Mouse (Mus musculus): ENCODE measurements around the gene Cib4. TPM values are rescaled to one million over a fixed set of nuclear protein-coding genes. Genes with fewer than 3 reads are reported as not detected.
A peak's percentile ranks its signal among the peaks of the same experiment; 100 is the strongest.

Gene Cib4
- polyA plus RNA-seq, 1 experiment from 2014 or later: 0.29 TPM

- no peaks in the 10 kb centered on the region for H3K9me3 ChIP-seq (replicated peaks)
- no peaks in the 10 kb centered on the region for H3K4me1 ChIP-seq
- no peak for ATAC-seq (ENCODE audit: insufficient number of reproducible peaks, low FRiP score, low TSS enrichment, low read depth)
- no peaks in the 10 kb centered on the region for H3K36me3 ChIP-seq
- 38% methylated on average over 10 of the region's 10 CpGs for WGBS
- no peak overlapping the region for H3K27ac ChIP-seq (replicated peaks)
- no peak overlapping the region for H3K4me3 ChIP-seq (replicated peaks)
- no peak overlapping the region for H3K4me2 ChIP-seq (replicated peaks)
- H3K9ac ChIP-seq: no peak overlapping the region
- no peaks in the 10 kb centered on the region for H3K27me3 ChIP-seq
These were observed 69.1 kb downstream of the Cib4 start for GRCm38 (mm10) chr5:30476534-30476933.

- no peaks in the 10 kb centered on the region for H3K27me3 ChIP-seq
- 70% methylated on average over 5 of the region's 5 CpGs for WGBS
- H3K9ac ChIP-seq: no peak overlapping the region
- no peak overlapping the region for H3K27ac ChIP-seq (replicated peaks)
- peaks cover 5% of the 10 kb centered on the region; the same call in 1 of the 2 replicates for H3K4me1 ChIP-seq
- no peaks in the 10 kb centered on the region for H3K36me3 ChIP-seq
- ATAC-seq (ENCODE audit: insufficient number of reproducible peaks, low FRiP score, low TSS enrichment, low read depth): no peak
- no peak overlapping the region for H3K4me2 ChIP-seq (replicated peaks)
- H3K4me3 ChIP-seq (replicated peaks): no peak overlapping the region
- H3K9me3 ChIP-seq (replicated peaks): no peaks in the 10 kb centered on the region
These were observed 73.5 kb downstream of the Cib4 start for GRCm38 (mm10) chr5:30472148-30472547.

GRCm38 (mm10) chr5:30470454-30470853, 75.2 kb downstream of the Cib4 start:
- peaks cover 14% of the 10 kb centered on the region for H3K4me1 ChIP-seq
- WGBS: 44% methylated on average over 6 of the region's 6 CpGs
- no peak for ATAC-seq (ENCODE audit: insufficient number of reproducible peaks, low FRiP score, low TSS enrichment, low read depth)
- H3K4me2 ChIP-seq (replicated peaks): no peak overlapping the region
- no peak overlapping the region for H3K27ac ChIP-seq (replicated peaks)
- no peak overlapping the region for H3K9ac ChIP-seq
- H3K27me3 ChIP-seq: peaks cover 9% of the 10 kb centered on the region; the same call in 1 of the 2 replicates
- H3K36me3 ChIP-seq: no peaks in the 10 kb centered on the region
- H3K9me3 ChIP-seq (replicated peaks): no peaks in the 10 kb centered on the region
- no peak overlapping the region for H3K4me3 ChIP-seq (replicated peaks)

DNA sequence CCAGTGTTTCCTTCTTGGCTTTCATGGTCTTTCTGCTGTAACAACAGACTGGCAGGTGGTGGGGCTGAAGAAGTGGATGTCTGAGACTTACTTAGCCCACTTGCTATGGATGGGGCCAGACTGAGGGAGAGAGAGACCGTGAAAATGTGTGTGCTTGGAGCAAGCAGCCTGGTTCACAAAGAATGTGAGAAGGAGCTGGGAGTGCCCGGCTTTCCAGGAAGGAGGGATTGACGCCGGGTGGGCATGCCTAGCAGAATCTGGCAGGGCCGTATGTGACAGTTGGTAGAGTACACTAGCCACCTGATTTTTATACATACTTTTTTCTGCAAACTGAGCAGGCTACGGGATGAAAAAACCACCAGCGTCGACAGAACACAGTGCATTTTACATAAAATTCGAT, 79.3 kb downstream of the Cib4 start:
- Histone ChIP-seq H3K9me3 (replicated peaks) (no peaks in the 10 kb centered on the region), H3K36me3 (no peaks in the 10 kb centered on the region), H3K4me3 (replicated peaks) (peak overlapping the region; percentile 22), H3K27me3 (peaks cover 22% of the 10 kb centered on the region), H3K4me2 (replicated peaks) (peak overlapping the region; percentile 44), H3K4me1 (peaks cover 22% of the 10 kb centered on the region), H3K27ac (replicated peaks) (no peak overlapping the region), H3K9ac (no peak overlapping the region)
- ATAC-seq (ENCODE audit: insufficient number of reproducible peaks, low FRiP score, low TSS enrichment, low read depth): no peak
- WGBS: 18% methylated on average over 9 of the region's 9 CpGs

DNA sequence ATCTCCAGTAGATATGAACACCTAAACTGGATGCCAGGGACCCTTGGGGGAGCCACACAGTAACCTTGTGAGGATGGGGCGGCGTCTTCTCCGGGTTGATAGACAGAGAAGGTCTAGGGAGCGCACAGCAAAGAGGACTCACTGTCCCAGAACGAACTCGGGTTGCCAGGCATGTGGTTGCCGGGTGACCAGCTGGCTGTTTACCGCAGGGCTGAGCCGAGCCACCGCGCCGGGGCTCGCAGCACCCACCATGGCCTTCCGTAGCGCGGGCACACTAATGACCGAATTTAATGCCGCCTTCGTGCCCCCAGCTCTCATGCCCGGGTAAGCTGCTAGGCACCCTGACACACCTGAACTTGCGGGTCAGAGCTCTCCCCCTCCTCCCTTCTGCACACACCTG, 79.8 kb downstream of the Cib4 start, which contains the start of gene 1700001C02Rik:
Gene 1700001C02Rik (plus strand): TSS at position 187 of the 400 bp plus-strand sequence.
- Histone ChIP-seq H3K4me3 (replicated peaks) (peak within 1 kb of the TSS; percentile 22), H3K27ac (replicated peaks) (no peak within 1 kb of the TSS), H3K4me2 (replicated peaks) (peak within 1 kb of the TSS; percentile 44), H3K4me1 (peaks cover 23% of the 10 kb centered on the region), H3K9ac (no peak within 1 kb of the TSS), H3K36me3 (no peaks in the 10 kb centered on the region), H3K27me3 (peaks cover 22% of the 10 kb centered on the region), H3K9me3 (replicated peaks) (no peaks in the 10 kb centered on the region)
- 21% methylated on average over 21 of the region's 21 CpGs for WGBS
- ATAC-seq (ENCODE audit: insufficient number of reproducible peaks, low FRiP score, low TSS enrichment, low read depth): no peak

GRCm38 (mm10) chr5:30461821-30462220, 83.8 kb downstream of the Cib4 start, which contains the start of gene Otof:
Gene Otof, minus strand, starts transcription at chr5:30461932.
- Histone ChIP-seq H3K9ac (no peak within 1 kb of the TSS), H3K36me3 (no peaks in the 10 kb centered on the region), H3K9me3 (replicated peaks) (no peaks in the 10 kb centered on the region), H3K27me3 (peaks cover 21% of the 10 kb centered on the region), H3K4me1 (peaks cover 21% of the 10 kb centered on the region), H3K27ac (replicated peaks) (no peak within 1 kb of the TSS), H3K4me3 (replicated peaks) (no peak within 1 kb of the TSS), H3K4me2 (replicated peaks) (no peak within 1 kb of the TSS)
- WGBS: 6% methylated on average over 12 of the region's 12 CpGs
- peak; percentile 79 for ATAC-seq (ENCODE audit: insufficient number of reproducible peaks, low FRiP score, low TSS enrichment, low read depth)

GRCm38 (mm10) chr5:30460155-30460554, 85.5 kb downstream of the Cib4 start:
- no peaks in the 10 kb centered on the region for H3K9me3 ChIP-seq (replicated peaks)
- peaks cover 12% of the 10 kb centered on the region for H3K27me3 ChIP-seq
- WGBS: 42% methylated on average over 4 of the region's 4 CpGs
- no peaks in the 10 kb centered on the region for H3K36me3 ChIP-seq
- H3K4me2 ChIP-seq (replicated peaks): no peak overlapping the region
- H3K4me3 ChIP-seq (replicated peaks): no peak overlapping the region
- no peak overlapping the region for H3K9ac ChIP-seq
- peaks cover 12% of the 10 kb centered on the region for H3K4me1 ChIP-seq
- no peak for ATAC-seq (ENCODE audit: insufficient number of reproducible peaks, low FRiP score, low TSS enrichment, low read depth)
- H3K27ac ChIP-seq (replicated peaks): no peak overlapping the region

DNA sequence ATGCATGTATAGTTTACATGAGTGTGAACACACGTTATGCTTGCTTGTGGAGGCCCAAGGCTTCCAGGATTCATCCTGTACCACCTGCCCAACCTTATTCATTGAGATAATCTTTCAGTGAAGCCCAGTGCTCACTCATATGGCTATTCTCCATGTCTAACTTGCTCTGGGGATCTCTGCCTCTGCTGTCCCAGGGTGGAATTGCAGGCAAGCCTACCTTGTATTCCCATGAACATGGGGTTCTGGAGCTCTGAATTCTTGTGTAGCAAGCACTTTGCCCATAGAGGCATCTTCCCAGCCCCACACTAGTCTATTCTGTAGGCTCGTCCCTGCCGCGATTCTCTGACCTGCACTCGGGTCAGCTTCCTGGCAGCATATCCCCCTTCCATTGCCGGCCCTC, 89.6 kb downstream of the Cib4 start:
- 59% methylated on average over 6 of the region's 6 CpGs for WGBS
- no peak for ATAC-seq (ENCODE audit: insufficient number of reproducible peaks, low FRiP score, low TSS enrichment, low read depth)
- H3K4me3 ChIP-seq (replicated peaks): no peak overlapping the region
- H3K4me1 ChIP-seq: 0 out of 2 replicates have a peak, but pooled peaks cover 4% of the 10 kb centered on the region
- H3K9me3 ChIP-seq (replicated peaks): no peaks in the 10 kb centered on the region
- no peak overlapping the region for H3K27ac ChIP-seq (replicated peaks)
- no peak overlapping the region for H3K9ac ChIP-seq
- no peaks in the 10 kb centered on the region for H3K27me3 ChIP-seq
- H3K4me2 ChIP-seq (replicated peaks): no peak overlapping the region
- no peaks in the 10 kb centered on the region for H3K36me3 ChIP-seq

- Histone ChIP-seq H3K4me3 (replicated peaks) (no peak overlapping the region), H3K9me3 (replicated peaks) (no peaks in the 10 kb centered on the region), H3K27me3 (no peaks in the 10 kb centered on the region), H3K4me2 (replicated peaks) (no peak overlapping the region), H3K27ac (replicated peaks) (no peak overlapping the region), H3K36me3 (no peaks in the 10 kb centered on the region), H3K4me1 (no peaks in the 10 kb centered on the region), H3K9ac (no peak overlapping the region)
- 77% methylated on average over 13 of the region's 13 CpGs for WGBS
- ATAC-seq (ENCODE audit: insufficient number of reproducible peaks, low FRiP score, low TSS enrichment, low read depth): no peak
These were observed 101.2 kb downstream of the Cib4 start for GRCm38 (mm10) chr5:30444327-30444895.

DNA sequence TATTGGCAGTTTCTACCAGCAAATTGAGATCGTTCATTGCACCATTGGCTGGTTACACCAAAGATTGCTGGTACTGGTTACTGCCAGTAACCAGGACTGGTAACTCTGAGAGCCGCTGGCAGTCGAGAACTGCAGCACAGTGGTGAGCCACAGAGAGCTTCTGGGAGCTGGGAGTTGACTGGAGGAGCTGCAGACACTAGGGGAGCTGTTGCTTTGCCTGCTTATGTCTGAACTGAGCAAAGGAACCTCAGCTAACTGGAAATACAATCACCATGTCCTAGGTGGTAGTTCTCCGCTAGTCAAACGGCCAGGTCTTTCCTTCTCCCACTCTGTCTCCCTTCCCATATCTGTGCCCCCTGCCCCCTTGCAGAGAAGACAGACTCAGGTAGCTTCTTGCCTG, 103.4 kb downstream of the Cib4 start:
- no peaks in the 10 kb centered on the region for H3K9me3 ChIP-seq (replicated peaks)
- ATAC-seq (ENCODE audit: insufficient number of reproducible peaks, low FRiP score, low TSS enrichment, low read depth): no peak
- no peak overlapping the region for H3K9ac ChIP-seq
- no peaks in the 10 kb centered on the region for H3K36me3 ChIP-seq
- H3K4me2 ChIP-seq (replicated peaks): no peak overlapping the region
- no peaks in the 10 kb centered on the region for H3K4me1 ChIP-seq
- no peak overlapping the region for H3K27ac ChIP-seq (replicated peaks)
- 59% methylated on average over 5 of the region's 5 CpGs for WGBS
- H3K27me3 ChIP-seq: no peaks in the 10 kb centered on the region
- H3K4me3 ChIP-seq (replicated peaks): no peak overlapping the region

- no peaks in the 10 kb centered on the region for H3K36me3 ChIP-seq
- H3K4me1 ChIP-seq: no peaks in the 10 kb centered on the region
- H3K9me3 ChIP-seq (replicated peaks): no peaks in the 10 kb centered on the region
- no peak overlapping the region for H3K4me2 ChIP-seq (replicated peaks)
- ATAC-seq (ENCODE audit: insufficient number of reproducible peaks, low FRiP score, low TSS enrichment, low read depth): no peak
- no peak overlapping the region for H3K4me3 ChIP-seq (replicated peaks)
- WGBS: 81% methylated on average over 8 of the region's 8 CpGs
- H3K27me3 ChIP-seq: no peaks in the 10 kb centered on the region
- H3K27ac ChIP-seq (replicated peaks): no peak overlapping the region
- H3K9ac ChIP-seq: no peak overlapping the region
These were observed 105.2 kb downstream of the Cib4 start for GRCm38 (mm10) chr5:30440308-30440906.

DNA sequence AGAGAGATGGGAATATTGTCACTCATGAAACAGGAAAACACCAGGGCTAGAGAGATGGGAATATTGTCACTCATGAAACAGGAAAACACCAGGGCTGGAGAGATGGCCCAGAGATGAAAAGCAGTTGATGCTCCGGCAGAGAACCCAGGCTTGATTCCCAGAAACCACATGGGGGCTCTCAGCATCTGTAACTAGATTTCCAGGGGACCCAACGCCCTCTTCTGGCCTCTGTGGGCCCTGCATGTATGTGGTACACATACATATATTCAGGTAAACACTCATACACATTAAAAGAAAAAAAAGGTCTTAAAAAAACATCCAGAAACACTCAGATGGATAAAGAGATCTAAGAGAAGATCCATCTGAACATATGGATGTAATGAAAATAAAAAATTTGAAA, 106.7 kb downstream of the Cib4 start:
- H3K9me3 ChIP-seq (replicated peaks): no peaks in the 10 kb centered on the region
- no peak for ATAC-seq (ENCODE audit: insufficient number of reproducible peaks, low FRiP score, low TSS enrichment, low read depth)
- 47% methylated on average over 2 of the region's 2 CpGs for WGBS

More for the DNA sequence above, 106.7 kb downstream of the Cib4 start:
- H3K4me3 ChIP-seq (replicated peaks): no peak overlapping the region
- H3K4me2 ChIP-seq (replicated peaks): no peak overlapping the region
- H3K36me3 ChIP-seq: no peaks in the 10 kb centered on the region
- no peaks in the 10 kb centered on the region for H3K4me1 ChIP-seq
- no peak overlapping the region for H3K27ac ChIP-seq (replicated peaks)
- no peaks in the 10 kb centered on the region for H3K27me3 ChIP-seq
- no peak overlapping the region for H3K9ac ChIP-seq
